Mouse (Mus musculus) hindbrain, embryonic 13.5 days (tissue): ENCODE measurements around the gene Akap8. TPM values are rescaled to one million over a fixed set of nuclear protein-coding genes. Genes with fewer than 3 reads are reported as not detected.

Experiments used
- ATAC-seq: fragments of 200-750 bp; cut with Nextera tagmentation; 2 replicates; pipeline ENCODE4 v1.8.0; 2017; ENCODE audit warnings: moderate TSS enrichment; ENCODE audit not compliant: low FRiP score
- H3K27ac ChIP-seq: fragments of 300-500 bp; sonication (generic); 2 replicates; pipeline ENCODE4 v1.5.1; 2015; ENCODE audit warnings: inconsistent platforms, mild to moderate bottlenecking, moderate library complexity
- H3K27me3 ChIP-seq: fragments of 300-500 bp; sonication (generic); 2 replicates; pipeline ENCODE4 v1.6.1; 2015; ENCODE audit warnings: mild to moderate bottlenecking, inconsistent platforms
- H3K36me3 ChIP-seq: fragments of 300-500 bp; sonication (generic); 2 replicates; pipeline ENCODE4 v1.6.1; 2015; ENCODE audit warnings: mild to moderate bottlenecking, inconsistent platforms
- H3K4me1 ChIP-seq: fragments of 300-500 bp; sonication (generic); replicated peaks from 2 replicates; pipeline ENCODE4 v1.6.1; 2015; ENCODE audit warnings: inconsistent platforms
- H3K4me2 ChIP-seq: fragments of 300-500 bp; sonication (generic); 2 replicates; pipeline ENCODE4 v1.6.1; 2015; ENCODE audit warnings: inconsistent platforms, mild to moderate bottlenecking, moderate library complexity
- H3K4me3 ChIP-seq: fragments of 300-500 bp; sonication (generic); 2 replicates; pipeline ENCODE4 v1.5.1; 2015; ENCODE audit warnings: mild to moderate bottlenecking, inconsistent platforms
- H3K9ac ChIP-seq: fragments of 300-500 bp; sonication (generic); 2 replicates; pipeline ENCODE4 v1.6.1; 2015; ENCODE audit warnings: mild to moderate bottlenecking, inconsistent platforms
- H3K9me3 ChIP-seq: fragments of 300-500 bp; sonication (generic); 2 replicates; pipeline ENCODE4 v1.6.1; 2016; ENCODE audit warnings: inconsistent platforms
- WGBS: fragments of 180-500 bp; shearing (Covaris S2); methylation state at CpG from one replicate; pipeline ENCODE4 v1.1.7; 2015; 5-methylcytosine and 5-hydroxymethylcytosine counted together
- polyA plus RNA-seq: library from polyadenylated mRNA; unstranded; fragments of >200 nt; fragmentation: Nextera tagmentation; extraction: Ambion mirVana; gene quantifications from 2 replicates; pipeline ENCODE4 v1.2.1, GENCODE M21; 2015

The Akap8 gene
- polyA plus RNA-seq, 1 experiment from 2014 or later, result 109 TPM

DNA sequence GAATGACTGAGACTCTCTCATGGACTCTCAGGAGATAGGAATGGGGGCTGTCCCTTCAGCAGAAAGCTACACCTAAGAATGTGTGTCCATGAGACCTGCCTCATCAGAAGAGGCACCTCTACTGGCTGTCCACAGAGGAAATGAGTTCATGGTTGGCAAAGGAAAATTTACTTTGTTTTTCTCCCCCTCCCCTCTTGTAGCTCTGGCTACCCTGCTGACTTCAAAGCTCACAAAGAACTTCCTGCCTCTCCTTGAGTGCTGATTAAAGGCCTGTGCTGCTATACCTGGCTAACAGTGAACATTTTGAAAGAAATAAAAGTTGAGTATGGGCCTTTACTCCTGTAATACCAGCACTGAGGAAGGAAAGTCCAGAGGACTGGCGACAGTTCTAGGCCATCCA, 20.1 kb upstream of the Akap8 start:
- Histone ChIP-seq H3K27me3 (no peaks in the 10 kb centered on the region), H3K4me2 (no peak overlapping the region), H3K36me3 (peaks cover 53% of the 10 kb centered on the region), H3K4me3 (no peak overlapping the region), H3K9me3 (no peaks in the 10 kb centered on the region), H3K4me1 (no peaks in the 10 kb centered on the region), H3K9ac (no peak overlapping the region), H3K27ac (no peak overlapping the region)
- no peak for ATAC-seq
- 97% methylated on average over 1 of the region's 1 CpGs for WGBS

DNA sequence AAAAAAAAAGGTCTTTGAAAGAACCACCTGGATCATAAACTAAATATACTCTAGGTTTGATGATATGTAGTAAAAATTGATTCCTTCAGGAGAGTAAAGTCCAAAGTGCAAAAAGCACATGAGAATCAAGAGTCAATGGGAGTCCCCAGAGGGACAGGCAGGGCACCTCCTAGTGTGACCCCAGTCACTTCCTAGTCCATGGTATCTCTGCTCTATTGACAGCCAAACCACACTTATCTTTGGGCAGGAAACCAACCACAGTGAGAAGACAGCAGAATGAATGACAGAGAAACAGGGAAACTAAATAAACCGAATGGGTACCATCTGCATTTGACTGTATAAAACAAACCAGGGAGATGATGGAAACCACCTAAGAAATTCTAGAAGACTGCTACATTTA, 19.1 kb upstream of the Akap8 start:
- Histone ChIP-seq H3K36me3 (peaks cover 63% of the 10 kb centered on the region), H3K27ac (no peak overlapping the region), H3K9me3 (no peaks in the 10 kb centered on the region), H3K4me1 (no peaks in the 10 kb centered on the region), H3K4me2 (no peak overlapping the region), H3K4me3 (no peak overlapping the region), H3K9ac (no peak overlapping the region), H3K27me3 (no peaks in the 10 kb centered on the region)
- 89% methylated on average over 1 of the region's 1 CpGs for WGBS
- no peak for ATAC-seq

DNA sequence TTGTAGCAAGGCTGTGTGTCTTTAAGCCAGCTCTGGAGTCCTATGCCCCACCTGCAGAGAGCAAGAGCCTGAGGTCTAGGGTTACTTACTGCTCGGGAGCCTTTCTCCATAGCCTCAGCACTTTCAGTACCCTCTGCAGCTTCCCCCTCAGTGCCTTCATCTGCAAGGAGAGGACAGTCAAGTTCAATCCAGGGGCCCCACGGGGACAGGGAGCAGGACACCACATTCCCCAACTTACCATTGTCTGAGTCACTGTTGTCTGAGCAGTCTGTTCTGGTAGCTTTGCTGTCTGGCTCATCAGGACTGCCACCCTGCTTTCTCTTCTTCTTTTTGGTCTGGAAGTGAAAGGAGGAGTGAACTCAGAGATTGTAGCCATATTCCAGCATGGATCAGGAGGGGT, 14.8 kb upstream of the Akap8 start:
- H3K4me3 ChIP-seq, result no peak overlapping the region
- 79% methylated on average over 2 of the region's 2 CpGs for WGBS
- H3K9ac ChIP-seq, result no peak overlapping the region
- H3K27me3 ChIP-seq, result no peaks in the 10 kb centered on the region
- no peaks in the 10 kb centered on the region for H3K4me1 ChIP-seq
- H3K27ac ChIP-seq, result no peak overlapping the region
- H3K9me3 ChIP-seq, result no peaks in the 10 kb centered on the region
- H3K4me2 ChIP-seq, result no peak overlapping the region
- ATAC-seq, result no peak
- peaks cover 76% of the 10 kb centered on the region for H3K36me3 ChIP-seq

DNA sequence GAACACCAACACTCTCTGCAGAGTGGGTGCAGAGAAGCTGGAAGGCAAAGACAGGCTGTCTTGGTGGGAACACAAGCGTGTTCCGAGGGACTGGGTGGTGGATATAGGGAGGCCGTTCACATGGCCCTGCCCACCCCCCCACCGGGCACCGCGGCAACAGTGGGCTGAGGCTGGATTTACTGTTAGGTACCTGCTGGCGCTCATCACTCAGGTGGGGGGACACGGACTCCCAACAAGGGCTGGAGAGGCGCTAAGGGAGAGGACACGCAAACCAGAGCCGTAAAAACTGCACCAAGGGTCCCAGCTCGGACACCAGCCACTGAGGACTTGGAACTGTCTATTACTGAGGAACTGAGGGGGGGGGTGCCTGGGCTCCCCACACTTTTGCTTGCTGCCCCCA, 13.9 kb upstream of the Akap8 start:
- Histone ChIP-seq H3K4me1 (no peaks in the 10 kb centered on the region), H3K9me3 (no peaks in the 10 kb centered on the region), H3K4me2 (no peak overlapping the region), H3K36me3 (peaks cover 83% of the 10 kb centered on the region), H3K9ac (no peak overlapping the region), H3K27me3 (no peaks in the 10 kb centered on the region), H3K27ac (no peak overlapping the region), H3K4me3 (no peak overlapping the region)
- no peak for ATAC-seq
- WGBS, result 97% methylated on average over 12 of the region's 12 CpGs

DNA sequence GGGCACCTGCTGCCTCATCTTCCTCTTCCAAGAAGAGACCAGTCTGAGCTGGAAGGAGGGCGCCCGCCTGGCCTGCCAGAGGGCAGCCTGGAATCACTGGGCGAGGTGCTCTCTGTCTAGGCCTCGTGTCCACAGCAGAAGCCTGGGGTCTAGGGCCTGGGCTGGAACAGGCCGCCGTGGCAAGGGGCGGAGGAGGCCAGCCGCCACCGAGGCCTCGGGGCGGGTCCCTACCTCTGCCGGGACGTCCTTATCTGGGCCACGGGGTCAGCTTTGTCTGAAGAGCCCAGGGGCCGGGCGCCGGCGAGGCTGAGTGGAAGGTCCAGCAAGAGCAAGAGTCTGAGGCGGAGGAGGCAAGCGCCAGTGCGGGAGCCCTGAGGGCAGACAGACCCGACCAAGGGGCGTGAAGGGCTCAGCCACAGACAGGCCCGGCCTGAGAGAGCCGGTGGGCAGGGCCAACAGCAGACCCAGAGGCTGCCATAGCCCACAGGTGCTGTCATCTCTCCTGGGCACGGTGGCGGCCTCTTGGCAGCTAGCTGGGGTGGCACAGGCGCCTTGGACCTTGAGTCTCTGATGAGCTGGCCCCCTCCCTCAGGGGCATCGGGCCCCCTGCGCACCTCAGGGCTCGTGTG, 12.8 kb upstream of the Akap8 start:
- 91% methylated on average over 31 of the region's 31 CpGs for WGBS
- no peaks in the 10 kb centered on the region for H3K9me3 ChIP-seq
- ATAC-seq, result 0 out of 2 replicates have a peak, but pooled peaks have one; percentile 24

DNA sequence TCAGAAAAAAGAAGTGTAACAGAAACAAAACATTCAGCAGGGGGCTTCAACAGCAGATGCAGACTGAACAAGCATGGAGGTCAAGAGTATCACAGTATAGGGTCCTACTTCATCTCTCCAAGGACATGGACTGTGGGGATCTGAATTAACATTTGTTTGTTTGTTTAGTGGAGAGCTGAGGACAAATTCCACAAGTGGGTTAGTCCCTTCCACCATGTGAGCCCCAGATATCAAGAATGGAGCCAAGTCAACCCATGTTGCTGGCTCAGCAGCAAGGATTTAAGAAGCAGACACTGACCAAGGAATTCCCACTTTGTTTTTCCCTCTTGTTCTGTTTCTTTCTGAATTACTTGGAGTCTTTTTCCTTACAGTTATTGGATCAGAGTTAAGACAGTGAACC, 6.5 kb upstream of the Akap8 start:
- Histone ChIP-seq H3K4me3 (no peak overlapping the region), H3K27me3 (no peaks in the 10 kb centered on the region), H3K36me3 (peaks cover 69% of the 10 kb centered on the region), H3K9me3 (no peaks in the 10 kb centered on the region), H3K4me2 (no peak overlapping the region), H3K27ac (no peak overlapping the region), H3K9ac (no peak overlapping the region), H3K4me1 (peaks cover 8% of the 10 kb centered on the region; the same call in 1 of the 2 replicates)
- no peak for ATAC-seq

More for the DNA sequence above, 12.8 kb upstream of the Akap8 start:
- H3K4me3 ChIP-seq, result no peak overlapping the region
- peaks cover 89% of the 10 kb centered on the region for H3K36me3 ChIP-seq
- H3K27ac ChIP-seq, result no peak overlapping the region
- no peaks in the 10 kb centered on the region for H3K4me1 ChIP-seq
- no peaks in the 10 kb centered on the region for H3K27me3 ChIP-seq
- no peak overlapping the region for H3K4me2 ChIP-seq
- no peak overlapping the region for H3K9ac ChIP-seq

DNA sequence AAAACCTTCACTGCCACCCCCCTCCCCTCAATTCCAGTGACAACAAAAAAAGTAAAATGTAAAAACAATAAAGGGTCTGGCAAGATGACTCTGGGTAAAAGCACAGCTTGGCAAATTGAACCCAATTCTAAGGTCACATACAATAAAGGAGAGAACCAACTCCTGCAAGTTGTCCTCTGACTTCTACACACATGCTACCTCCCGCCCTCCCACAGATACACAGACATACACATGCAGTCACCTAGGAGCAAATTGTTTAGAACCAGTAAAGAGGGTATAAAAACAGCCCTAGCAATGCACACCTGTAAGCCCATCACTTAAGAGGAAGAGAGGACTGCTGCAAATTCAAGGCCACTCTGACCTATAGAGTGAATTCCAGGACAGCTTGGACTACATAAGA, 1.8 kb upstream of the Akap8 start:
- Histone ChIP-seq H3K4me1 (peaks cover 37% of the 10 kb centered on the region), H3K4me3 (no peak overlapping the region), H3K9ac (no peak overlapping the region), H3K36me3 (peaks cover 37% of the 10 kb centered on the region), H3K27ac (no peak overlapping the region), H3K4me2 (no peak overlapping the region), H3K27me3 (no peaks in the 10 kb centered on the region), H3K9me3 (no peaks in the 10 kb centered on the region)
- ATAC-seq, result no peak
- WGBS, result 93% methylated on average over 1 of the region's 1 CpGs

DNA sequence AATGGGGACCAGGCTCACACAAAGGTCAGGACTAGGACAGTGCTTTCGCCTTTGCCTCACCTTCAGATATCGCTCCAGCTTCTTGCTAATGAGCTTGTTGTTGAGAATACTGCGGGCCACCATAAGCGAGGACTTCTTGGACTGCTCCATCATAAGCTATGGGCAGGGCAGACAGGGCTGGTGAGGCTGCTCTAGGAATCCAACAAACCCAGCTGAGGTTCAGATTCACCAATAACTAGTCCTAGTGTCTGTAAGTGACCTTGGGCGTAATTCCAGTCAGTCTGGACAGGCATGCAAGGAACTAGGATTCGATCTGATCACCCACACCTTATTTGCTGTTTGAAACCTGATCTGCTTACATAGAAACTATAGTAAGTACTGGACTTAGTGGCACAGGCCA, 798 bp upstream of the Akap8 start:
- Histone ChIP-seq H3K4me3 (peak overlapping the region; percentile 89), H3K9ac (peak overlapping the region; percentile 88), H3K9me3 (no peaks in the 10 kb centered on the region), H3K36me3 (peaks cover 39% of the 10 kb centered on the region), H3K4me2 (peak overlapping the region; percentile 88), H3K27ac (peak overlapping the region; percentile 93), H3K27me3 (no peaks in the 10 kb centered on the region), H3K4me1 (peaks cover 41% of the 10 kb centered on the region)
- ATAC-seq, result no peak
- WGBS, result 27% methylated on average over 6 of the region's 6 CpGs

DNA sequence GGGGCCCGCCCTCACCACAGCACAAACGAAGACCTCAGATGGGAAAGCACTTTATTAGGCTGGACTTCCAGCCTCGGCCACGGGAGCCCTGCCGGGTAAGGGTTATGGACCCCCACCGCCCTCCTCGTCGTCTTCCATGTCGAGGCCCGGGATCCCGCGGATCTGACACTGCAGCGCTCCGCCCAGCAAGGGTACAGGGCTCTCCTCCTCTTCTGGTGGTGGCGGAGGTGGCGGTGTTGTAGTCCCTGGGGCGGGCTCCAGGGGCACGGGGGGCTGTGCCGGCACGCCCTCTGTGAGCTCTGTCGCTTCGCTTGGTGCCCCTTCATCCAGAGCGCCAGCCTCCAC, 324 bp upstream of the Akap8 start:
- Histone ChIP-seq H3K9me3 (no peaks in the 10 kb centered on the region), H3K9ac (peak overlapping the region; percentile 88), H3K27me3 (no peaks in the 10 kb centered on the region), H3K4me2 (peak overlapping the region; percentile 88), H3K27ac (peak overlapping the region; percentile 93), H3K4me1 (peaks cover 41% of the 10 kb centered on the region), H3K36me3 (peaks cover 39% of the 10 kb centered on the region), H3K4me3 (peak overlapping the region; percentile 89)
- ATAC-seq, result peak; percentile 80
- WGBS, result under 1% methylated on average over 23 of the region's 23 CpGs

DNA sequence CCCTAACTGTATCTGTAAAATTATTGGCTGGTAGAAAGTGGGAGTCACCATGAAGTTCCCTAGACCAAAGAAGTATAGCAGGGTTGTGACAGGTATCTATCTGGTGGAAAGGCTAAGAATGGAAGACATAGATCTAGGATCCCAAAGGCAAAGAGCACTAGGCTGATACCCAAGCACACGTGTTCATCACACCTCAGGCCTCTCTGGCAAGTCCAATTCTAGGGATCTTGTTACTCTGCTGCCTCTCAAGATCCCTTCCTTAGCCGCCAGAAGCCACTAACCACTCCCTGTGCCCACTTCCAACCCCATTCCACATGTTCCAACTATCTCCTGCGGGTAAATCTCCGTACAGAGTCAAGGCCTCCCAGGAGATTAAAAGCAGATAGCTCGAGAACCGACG, 1.1 kb downstream of the Akap8 start:
- Histone ChIP-seq H3K36me3 (peaks cover 42% of the 10 kb centered on the region), H3K4me3 (peak overlapping the region; percentile 89), H3K9ac (peak overlapping the region; percentile 90), H3K27me3 (no peaks in the 10 kb centered on the region), H3K27ac (peak overlapping the region; percentile 97), H3K4me1 (peaks cover 41% of the 10 kb centered on the region), H3K4me2 (peak overlapping the region; percentile 92), H3K9me3 (no peaks in the 10 kb centered on the region)
- no peak for ATAC-seq
- WGBS, result 0% methylated on average over 7 of the region's 7 CpGs

DNA sequence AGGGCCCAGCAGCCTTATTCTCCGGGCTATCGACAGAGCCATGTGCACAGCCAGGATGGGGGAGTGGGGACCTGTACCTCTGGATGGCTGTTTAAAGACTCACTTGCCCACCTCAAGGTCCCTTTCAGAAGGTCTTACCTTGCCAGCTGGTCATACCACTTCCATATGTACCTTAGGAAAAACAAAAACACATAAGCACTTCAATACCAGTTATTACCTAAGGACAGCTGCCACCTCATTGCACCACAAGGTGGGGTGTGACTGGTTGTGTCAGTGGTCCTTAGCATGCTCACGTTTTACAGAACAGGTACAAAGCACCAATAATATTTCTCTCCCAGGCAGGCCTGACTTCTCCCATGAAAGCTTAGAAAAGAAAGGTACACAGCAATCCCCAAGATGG, 3.3 kb downstream of the Akap8 start:
- 95% methylated on average over 3 of the region's 3 CpGs for WGBS
- Histone ChIP-seq H3K9me3 (no peaks in the 10 kb centered on the region), H3K27ac (no peak overlapping the region), H3K4me3 (no peak overlapping the region), H3K9ac (no peak overlapping the region), H3K4me2 (no peak overlapping the region), H3K27me3 (no peaks in the 10 kb centered on the region), H3K36me3 (peaks cover 54% of the 10 kb centered on the region), H3K4me1 (peaks cover 34% of the 10 kb centered on the region)
- no peak for ATAC-seq

DNA sequence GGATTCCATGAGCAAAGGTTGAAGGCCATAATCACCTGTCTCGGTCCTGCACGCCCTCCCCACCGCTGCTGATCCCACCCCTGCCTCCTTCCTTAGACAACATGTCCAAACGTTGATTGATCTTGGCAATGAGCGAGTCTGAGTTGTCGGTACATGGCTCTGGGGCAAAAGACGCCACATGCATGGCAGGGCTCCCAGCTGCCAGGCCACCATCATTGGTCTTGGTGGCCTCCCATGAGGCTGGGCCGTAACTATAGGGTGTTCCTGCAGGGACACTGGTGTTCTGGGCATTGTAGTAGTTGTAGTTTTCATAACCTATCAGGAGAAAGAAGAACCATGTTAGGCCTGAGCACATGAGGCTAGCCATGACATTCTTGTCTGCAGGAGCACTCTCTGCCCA, 4.0 kb downstream of the Akap8 start:
- H3K4me3 ChIP-seq, result no peak overlapping the region
- H3K9ac ChIP-seq, result no peak overlapping the region
- no peak overlapping the region for H3K4me2 ChIP-seq
- peaks cover 29% of the 10 kb centered on the region for H3K4me1 ChIP-seq
- no peaks in the 10 kb centered on the region for H3K27me3 ChIP-seq
- no peak for ATAC-seq
- H3K27ac ChIP-seq, result no peak overlapping the region
- H3K9me3 ChIP-seq, result no peaks in the 10 kb centered on the region
- WGBS, result 94% methylated on average over 8 of the region's 8 CpGs
- peaks cover 60% of the 10 kb centered on the region for H3K36me3 ChIP-seq

DNA sequence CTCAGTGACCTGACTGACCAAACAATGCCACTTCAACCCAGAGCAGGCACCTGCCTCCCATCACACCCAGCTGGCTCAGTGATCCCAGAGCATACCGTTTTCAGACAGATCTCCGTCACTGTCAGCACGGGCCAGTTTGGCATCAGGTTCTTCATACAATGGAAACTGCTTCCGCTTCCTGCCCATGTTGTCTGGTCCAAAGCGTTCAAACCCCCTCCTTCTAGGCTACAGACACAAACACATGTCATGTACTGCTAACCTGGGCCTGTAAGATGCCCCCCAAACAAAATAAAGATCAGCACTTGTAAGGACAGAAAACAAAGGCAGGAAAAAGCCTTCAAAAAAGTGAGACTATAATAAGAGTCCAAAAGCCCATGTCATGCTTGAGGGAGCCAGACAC, 5.5 kb downstream of the Akap8 start:
- no peak for ATAC-seq
- Histone ChIP-seq H3K4me3 (no peak overlapping the region), H3K27ac (no peak overlapping the region), H3K27me3 (no peaks in the 10 kb centered on the region), H3K9ac (no peak overlapping the region), H3K9me3 (no peaks in the 10 kb centered on the region), H3K36me3 (peaks cover 75% of the 10 kb centered on the region), H3K4me1 (peaks cover 24% of the 10 kb centered on the region), H3K4me2 (no peak overlapping the region)
- 97% methylated on average over 5 of the region's 5 CpGs for WGBS
